ENCODE assay signal across 26 mouse cellular contexts in the genomic region with DNA sequence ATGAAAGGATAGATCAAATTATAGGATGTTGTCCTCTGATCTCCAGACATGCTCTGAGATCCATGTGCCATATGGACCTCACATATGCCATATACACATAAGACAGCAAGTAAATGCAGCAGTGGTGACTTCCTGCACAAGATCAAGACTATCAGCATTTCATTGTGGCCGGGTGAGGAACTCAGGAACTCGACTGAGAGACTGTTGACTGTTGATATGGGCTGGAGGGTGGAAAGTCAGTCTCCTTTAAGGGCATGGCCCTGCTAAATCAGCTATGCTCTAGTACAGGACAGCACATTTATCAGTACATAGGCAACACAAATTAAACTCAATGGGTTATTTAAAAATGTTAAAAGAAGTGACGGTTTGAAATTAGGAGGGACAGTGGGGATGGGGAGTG. TPM values are rescaled to one million over a fixed set of nuclear protein-coding genes. Genes with fewer than 3 reads are reported as not detected.
"Had no signal": no experiment of that assay in that cellular context is flagged by ENCODE, and none has a peak within 500 bp of the region (broad histone marks: within the 10 kb centered on the region; RNA-seq: fewer than 3 reads in every experiment).

No protein-coding gene starts in this region.

- ATAC-seq: lung, postnatal 0 days had no signal

- H3K9me3 ChIP-seq: intestine, embryonic 15.5 days; limb, embryonic 10.5 days; limb, embryonic 13.5 days; megakaryocyte, embryonic 14.5 days had no signal

- DNase-seq: kidney, adult 11 months; kidney, adult 8-10 months; kidney, postnatal 14 days; kidney, postnatal 4 days; lung, embryonic 14.5 days; midbrain, embryonic 14.5 days; thymus, adult 2 months; thymus, postnatal 14 days; thymus, postnatal 4 days had no signal

- H3K27me3 ChIP-seq: intestine, embryonic 15.5 days; limb, embryonic 13.5 days; megakaryocyte, embryonic 14.5 days had no signal

- H3K36me3 ChIP-seq: intestine, embryonic 15.5 days; limb, embryonic 10.5 days; limb, embryonic 13.5 days had no signal

- H3K9ac ChIP-seq: intestine, embryonic 15.5 days; limb, embryonic 13.5 days; lung, embryonic 14.5 days had no signal

- H3K4me2 ChIP-seq: intestine, embryonic 15.5 days; limb, embryonic 13.5 days; lung, embryonic 14.5 days; midbrain, embryonic 11.5 days had no signal

- H3K4me1 ChIP-seq: intestine, embryonic 15.5 days; limb, embryonic 10.5 days; limb, embryonic 13.5 days had no signal

- H3K27ac ChIP-seq: intestine, embryonic 15.5 days; limb, embryonic 10.5 days; limb, embryonic 13.5 days; macrophage had no signal

- H3K4me3 ChIP-seq: intestine, embryonic 15.5 days; limb, embryonic 10.5 days; limb, embryonic 13.5 days; megakaryocyte, embryonic 14.5 days had no signal

RNA-seq across cellular contexts. Expression of a gene that starts 38.4 kb away (rescaled TPM):
- total RNA-seq: layer of hippocampus, adult 18-20 months; layer of hippocampus, postnatal 25 days; left cerebral cortex, adult 18-20 months; left cerebral cortex, postnatal 25 days; midbrain, postnatal 0 days had no signal
- polyA plus RNA-seq: kidney, embryonic 16.5 days; limb, embryonic 10.5 days; limb, embryonic 13.5 days; liver, adult 2 months; lung, embryonic 14.5 days; lung, postnatal 0 days; macrophage; midbrain, embryonic 11.5 days; midbrain, embryonic 14.5 days; midbrain, postnatal 0 days; neural tube, embryonic 11.5 days; neural tube, embryonic 14.5 days; small intestine, adult 2 months; thymus, adult 2 months had no signal
